Mouse (Mus musculus) lung, postnatal 25 days (tissue): ENCODE data around the gene Olfr52.
A peak's percentile ranks its signal among the peaks of the same experiment; 100 is the strongest.

Source experiments
- DNase-seq: peaks from one replicate; pipeline ENCODE4 v3.0.0; 2022; ENCODE audit warnings: low spot score

Gene Olfr52

DNA sequence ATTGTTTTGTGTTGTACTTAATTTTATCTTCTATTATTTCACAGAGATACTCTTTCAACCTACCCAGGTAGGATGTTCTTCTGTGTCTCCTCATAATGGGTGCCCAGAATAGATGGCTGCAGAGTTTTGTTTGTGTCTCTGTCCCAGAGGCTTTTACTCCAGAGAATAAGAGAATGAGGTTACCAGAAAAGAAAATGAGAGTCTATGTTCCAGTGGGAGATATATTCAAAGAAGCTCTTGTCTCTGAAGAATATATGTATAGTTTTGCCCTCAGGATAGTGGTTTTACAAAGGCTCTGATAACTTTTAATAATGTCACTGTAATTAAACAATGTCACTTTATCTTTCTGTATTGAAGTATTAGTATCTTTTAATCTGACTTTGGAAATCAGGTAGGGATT is at the start of gene Olfr52:
TSS of gene Olfr52 (minus strand) at position 101 of the 400 bp plus-strand sequence.
- no peak for DNase-seq

DNA sequence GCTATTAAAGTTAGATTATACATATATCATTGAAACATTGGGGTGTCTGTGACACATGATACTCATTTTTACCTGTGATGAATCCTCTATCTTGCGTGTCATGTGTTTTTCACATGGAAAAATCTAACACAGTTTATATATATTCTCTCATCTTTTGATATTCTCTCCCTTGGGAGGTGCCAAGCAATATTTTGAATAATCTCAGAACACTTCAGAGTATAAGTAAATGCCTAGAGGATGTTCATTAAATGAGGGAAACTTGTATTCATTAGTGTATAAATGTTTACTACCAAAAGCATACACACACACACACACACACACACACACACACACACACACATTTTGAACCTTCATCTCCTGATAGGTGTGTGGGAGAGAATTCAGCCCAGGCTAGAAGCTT is 45.8 kb upstream of the Olfr52 start, which contains the start of gene Olfr1047:
TSS of gene Olfr1047 (minus strand) at position 101 of the 400 bp plus-strand sequence.
- no peak for DNase-seq

- no peak for DNase-seq
Observed at GRCm38 (mm10) chr2:86219214-86219613, 33.7 kb upstream of the Olfr52 start, which contains the start of gene Olfr1046. Olfr1046 (minus strand) TSS chr2:86219314.

DNA sequence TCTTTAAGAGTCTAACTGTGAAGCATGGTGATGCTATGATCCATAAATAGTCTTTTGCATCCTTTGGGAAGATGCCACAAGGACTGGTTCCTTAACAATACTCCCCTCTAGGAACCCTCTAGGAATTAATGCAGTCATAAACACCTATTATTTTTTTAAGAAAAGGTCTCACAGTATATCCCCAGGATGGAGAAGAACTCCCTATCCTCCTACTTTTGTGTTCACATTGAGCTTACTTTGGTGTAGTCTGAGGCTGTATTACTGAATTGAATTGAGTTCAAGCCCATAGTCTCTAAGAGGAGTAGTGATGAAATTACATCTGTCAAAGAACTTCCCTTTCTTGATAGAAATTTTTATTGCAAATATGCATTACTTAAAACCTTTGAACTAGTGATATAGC is 17.4 kb upstream of the Olfr52 start, which contains the start of gene Olfr1045:
TSS of gene Olfr1045 (minus strand) at position 101 of the 400 bp plus-strand sequence.
- DNase-seq = no peak

DNA sequence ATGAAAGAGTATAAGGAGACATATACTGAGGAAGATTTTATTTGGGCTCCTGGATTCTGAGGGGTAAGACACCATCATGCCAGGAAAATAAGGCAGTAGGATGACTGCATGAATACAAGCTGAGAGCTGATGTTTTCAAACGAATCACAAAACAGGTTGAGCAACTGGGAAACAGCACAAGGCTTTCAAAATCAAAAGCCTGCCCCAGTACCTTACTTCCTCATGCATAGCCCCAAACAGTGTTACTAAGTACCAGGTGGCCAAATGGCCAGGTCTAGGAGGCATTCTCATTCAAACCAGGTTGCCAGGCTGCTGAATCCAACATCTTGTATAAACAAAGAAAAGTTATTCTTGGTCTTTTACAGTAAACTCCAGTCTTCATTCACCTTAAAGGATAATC is 10.4 kb upstream of the Olfr52 start:
- DNase-seq = no peak

GRCm38 (mm10) chr2:86179950-86180349 is 5.5 kb downstream of the Olfr52 start:
- no peak for DNase-seq

DNA sequence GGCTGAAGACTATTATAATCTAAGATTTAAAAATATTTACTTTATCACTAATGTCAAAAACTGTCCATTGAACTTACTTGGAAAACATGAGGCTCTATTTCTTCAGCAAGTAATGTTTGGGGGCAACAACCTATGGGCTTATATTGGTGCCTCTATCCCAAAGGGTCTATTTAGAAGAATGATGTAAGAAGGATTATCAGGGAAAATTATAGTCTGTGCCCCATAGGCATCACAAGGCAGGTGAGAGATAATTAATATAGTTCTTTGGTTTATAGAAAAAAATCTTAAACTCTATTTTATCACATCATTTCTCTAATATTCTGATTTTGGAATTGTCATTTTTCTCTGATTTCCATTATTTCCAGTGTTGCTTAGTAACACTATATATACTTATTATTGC is 7.8 kb downstream of the Olfr52 start, which contains the start of gene Olfr1044:
TSS of gene Olfr1044 (minus strand) at position 101 of the 400 bp plus-strand sequence.
- no peak for DNase-seq

- DNase-seq = peak; percentile 1
Observed at GRCm38 (mm10) chr2:86175422-86175821, 10.1 kb downstream of the Olfr52 start.

- no peak for DNase-seq
Observed at GRCm38 (mm10) chr2:86167422-86167821, 18.1 kb downstream of the Olfr52 start, which contains the start of gene Olfr1043. Olfr1043 (minus strand) TSS chr2:86167522.

GRCm38 (mm10) chr2:86161738-86162137 is 23.7 kb downstream of the Olfr52 start, which contains the start of gene Olfr1042:
Olfr1042 (minus strand) TSS chr2:86161838.
- no peak for DNase-seq

DNA sequence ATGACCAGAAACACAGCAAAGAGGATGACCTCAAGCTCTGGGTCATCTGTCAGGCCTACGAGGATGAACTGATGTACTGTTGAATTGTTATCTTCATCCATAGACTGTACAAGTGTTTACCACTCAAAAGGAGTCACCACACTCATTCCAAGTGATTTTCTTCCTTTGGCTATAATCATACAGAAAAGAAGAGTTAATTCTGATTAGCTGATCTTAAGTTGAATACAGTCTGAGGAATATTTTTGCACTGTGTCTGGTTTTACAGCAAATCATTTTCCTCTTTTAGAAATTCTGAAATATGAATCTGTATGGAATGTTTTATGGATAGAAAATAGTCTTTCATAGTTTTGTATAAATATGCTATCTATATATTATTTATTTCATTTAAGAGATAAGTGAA is 38.9 kb downstream of the Olfr52 start, which contains the start of gene Olfr1040:
TSS of gene Olfr1040 (minus strand) at position 101 of the 400 bp plus-strand sequence.
- no peak for DNase-seq

DNA sequence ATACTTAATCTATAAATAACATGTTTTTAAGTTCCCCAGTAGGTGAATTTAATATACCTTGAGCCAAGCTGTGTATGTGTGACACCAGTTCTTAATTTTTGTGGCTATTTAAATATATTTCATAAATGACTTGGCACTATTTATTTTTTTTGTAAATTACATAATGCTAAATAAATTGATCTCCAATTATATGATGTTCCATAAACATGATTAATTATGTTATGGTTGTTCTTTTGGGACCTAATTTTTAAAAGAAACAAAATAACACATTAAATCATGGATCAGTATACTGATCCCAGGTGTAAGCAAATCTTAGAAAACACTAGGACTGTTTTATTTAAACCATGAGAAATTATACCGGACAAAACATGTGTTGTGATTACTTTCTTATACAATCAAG is 49.7 kb downstream of the Olfr52 start, which contains the start of gene Olfr1039:
TSS of gene Olfr1039 (minus strand) at position 101 of the 400 bp plus-strand sequence.
- DNase-seq = no peak
